In genomic region chr10:121796027-121796802, GRCm38 (mm10) we compare ENCODE assay signal across 9 mouse cellular contexts. TPM values are rescaled to one million over a fixed set of nuclear protein-coding genes. Genes with fewer than 3 reads are reported as not detected.
A peak's percentile ranks its signal among the peaks of the same experiment; 100 is the strongest.
DNase-seq lines count a peak whose midpoint lies in the region; ATAC-seq and TF ChIP-seq lines count a peak whose summit lies in the region.
"Had no signal": no experiment of that assay in that cellular context is flagged by ENCODE, and none has a peak within 500 bp of the region (broad histone marks: within the 10 kb centered on the region; RNA-seq: fewer than 3 reads in every experiment).

No protein-coding gene starts in this region.

- no peak for TF ChIP-seq CTCF in left cerebral cortex, adult 2 months (IDR thresholded peaks at IDR 0.05)

- 75% methylated on average over 8 of the region's 8 CpGs for WGBS in heart, embryonic 12.5 days

- TF ChIP-seq POLR2A in myocyte (IDR thresholded peaks at IDR 0.05; ENCODE audit: insufficient read length, low read depth) = no peak

- no peaks in the 10 kb centered on the region for H3K27me3 ChIP-seq in heart, embryonic 12.5 days (replicated peaks)
- H3K27me3 ChIP-seq in myocyte (ENCODE audit: control insufficient read depth, insufficient read depth, insufficient read length) = no peaks in the 10 kb centered on the region
- H3K27me3 ChIP-seq: limb, embryonic 12.5 days had no signal

- H3K27ac ChIP-seq in heart, embryonic 12.5 days (ENCODE audit: poor library complexity, severe bottlenecking) = no peak overlapping the region
- no peak overlapping the region for H3K27ac ChIP-seq in left cerebral cortex, adult 2 months
- H3K27ac ChIP-seq: limb, embryonic 12.5 days had no signal

- ATAC-seq in heart, embryonic 12.5 days (ENCODE audit: insufficient number of reproducible peaks, low FRiP score) = no peak

- H3K4me2 ChIP-seq in heart, embryonic 12.5 days = no peak overlapping the region
- H3K4me2 ChIP-seq in myocyte (ENCODE audit: low read depth) = peak overlapping the region; percentile 13
- H3K4me2 ChIP-seq: limb, embryonic 12.5 days had no signal

- no peak overlapping the region for H3K9ac ChIP-seq in heart, embryonic 12.5 days
- H3K9ac ChIP-seq: limb, embryonic 12.5 days had no signal

- no peak overlapping the region for H3ac ChIP-seq in myocyte (ENCODE audit: control insufficient read depth, insufficient read length)

- peaks cover 41% of the 10 kb centered on the region for H3K36me3 ChIP-seq in heart, embryonic 12.5 days
- no peaks in the 10 kb centered on the region for H3K36me3 ChIP-seq in myocyte (ENCODE audit: control insufficient read depth, insufficient read depth)

- peak; percentile 8 to 52 for DNase-seq in heart, adult 18-20 months
- peak; percentile 26 for DNase-seq in T-cell, adult 2 months (ENCODE audit: low spot score)
- DNase-seq in kidney, postnatal 36 days = peak; percentile 7 to 14
- no peak for DNase-seq in left cerebral cortex, adult 2 months (ENCODE audit: extremely low spot score in 1 of 2, low spot score in 2 of 2)
- no peak for DNase-seq in layer of hippocampus, postnatal 10 days (ENCODE audit: low spot score in 2 of 2)
- DNase-seq in layer of hippocampus, adult 9-10 months (ENCODE audit: low spot score) = no peak

- intact Hi-C loops in left cerebral cortex, adult 2 months (cut with DNase I) = no loop called here

- no peaks in the 10 kb centered on the region for H3K4me1 ChIP-seq in heart, embryonic 12.5 days (replicated peaks)

- H3K4me3 ChIP-seq in heart, embryonic 12.5 days = no peak overlapping the region
- no peak overlapping the region for H3K4me3 ChIP-seq in myocyte
- H3K4me3 ChIP-seq in left cerebral cortex, adult 2 months = no peak overlapping the region
- H3K4me3 ChIP-seq: limb, embryonic 12.5 days had no signal

- no peaks in the 10 kb centered on the region for H3K79me2 ChIP-seq in myocyte (ENCODE audit: control insufficient read depth, insufficient read depth)

- H3K9me3 ChIP-seq in heart, embryonic 12.5 days (replicated peaks) = no peaks in the 10 kb centered on the region
- H3K9me3 ChIP-seq: limb, embryonic 12.5 days had no signal

TF ChIP-seq in myocyte, 11 proteins besides CTCF, POLR2A, EP300 and RAD21:
- TF ChIP-seq POLR2AphosphoS2 (IDR thresholded peaks at IDR 0.05; ENCODE audit: insufficient read length, low read depth) (no peak), CEBPB (IDR thresholded peaks at IDR 0.05; ENCODE audit: insufficient read depth, poor library complexity, severe bottlenecking) (peak; percentile 21; the same call in 1 of the 2 replicates)
TF ChIP-seq in myocyte: peak in this region for 1.

RNA-seq across cellular contexts. Expression of gene BC048403, which starts 56.5 kb away (rescaled TPM):
- 1 to 10 TPM; 2.0 to 2.7 TPM for total RNA-seq in heart, adult 18-20 months (2021)
- 2.6 and 2.9 TPM in 2 replicates for polyA plus RNA-seq in heart, embryonic 12.5 days (2016; fragmentation: Nextera tagmentation; extraction: Ambion mirVana)
- 2.8 TPM for polyA plus RNA-seq in myocyte (2012; fragmentation: generic; extraction: Trizol)
- 10 to 100 TPM in 1 of 2 experiments, 1 to 10 TPM in 1; 9.9 to 10.4 TPM for total RNA-seq in left cerebral cortex, adult 2 months (2021)
- total RNA-seq in layer of hippocampus, postnatal 10 days (2021) = 1 to 10 TPM; 6.8 to 8.0 TPM

Comparison
In these comparisons a context has a peak if more than half of its experiments do, and no peak if none do; other contexts are left out.
1. DNase-seq: peak in heart, adult 18-20 months (2 of 2), T-cell, adult 2 months (single experiment) and kidney, postnatal 36 days (2 of 2); none in left cerebral cortex, adult 2 months (0 of 2), layer of hippocampus, postnatal 10 days (0 of 2) and layer of hippocampus, adult 9-10 months (single experiment).